Mouse (Mus musculus) neural tube, embryonic 10.5 days (tissue): Measurements from ENCODE around the gene Atf4.

Experiments
- DNase-seq: peaks from one replicate; pipeline ENCODE4 v3.0.0-alpha.2; 2017; ENCODE audit warnings: low spot score; ENCODE audit errors: extremely low spot score

Atf4 gene

DNA sequence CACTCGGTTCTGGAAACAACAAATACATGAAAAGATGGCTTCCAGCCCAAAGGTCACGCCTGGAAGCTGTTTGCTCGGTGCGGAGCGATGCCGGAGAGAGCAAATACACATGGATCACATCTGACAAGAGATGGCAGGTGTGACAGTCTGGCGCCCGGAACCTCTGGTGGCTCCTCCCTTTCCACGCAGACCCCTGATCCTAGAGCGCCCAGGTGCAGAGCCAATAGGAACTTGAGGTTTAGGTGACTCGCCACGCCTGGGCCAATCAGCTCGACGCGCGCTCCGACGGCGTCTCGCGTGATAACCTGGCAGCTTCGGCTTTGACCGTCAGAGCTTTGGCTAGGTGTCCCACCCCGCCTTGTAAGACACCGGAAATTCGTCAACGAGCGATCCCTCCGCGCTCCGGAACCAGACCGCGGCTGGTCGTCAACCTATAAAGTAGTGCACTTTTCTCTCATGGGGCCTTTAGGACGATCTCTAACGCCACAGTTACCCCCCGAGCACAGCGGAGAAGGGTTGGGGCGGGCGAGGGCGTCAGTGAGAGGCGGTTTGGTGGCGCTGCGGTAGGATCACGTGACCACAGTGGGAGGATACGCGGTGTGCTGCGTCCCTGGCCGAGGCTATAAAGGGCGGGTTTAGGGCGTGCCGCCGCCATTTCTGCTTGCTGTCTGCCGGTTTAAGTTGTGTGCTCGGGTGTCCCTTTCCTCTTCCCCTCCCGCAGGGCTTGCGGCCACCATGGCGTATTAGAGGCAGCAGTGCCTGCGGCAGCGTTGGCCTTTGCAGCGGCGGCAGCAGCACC, at the start of gene Atf4:
Gene Atf4 (plus strand): TSS at position 338 of the 799 bp plus-strand sequence.
- DNase-seq = peak; percentile 98

DNA sequence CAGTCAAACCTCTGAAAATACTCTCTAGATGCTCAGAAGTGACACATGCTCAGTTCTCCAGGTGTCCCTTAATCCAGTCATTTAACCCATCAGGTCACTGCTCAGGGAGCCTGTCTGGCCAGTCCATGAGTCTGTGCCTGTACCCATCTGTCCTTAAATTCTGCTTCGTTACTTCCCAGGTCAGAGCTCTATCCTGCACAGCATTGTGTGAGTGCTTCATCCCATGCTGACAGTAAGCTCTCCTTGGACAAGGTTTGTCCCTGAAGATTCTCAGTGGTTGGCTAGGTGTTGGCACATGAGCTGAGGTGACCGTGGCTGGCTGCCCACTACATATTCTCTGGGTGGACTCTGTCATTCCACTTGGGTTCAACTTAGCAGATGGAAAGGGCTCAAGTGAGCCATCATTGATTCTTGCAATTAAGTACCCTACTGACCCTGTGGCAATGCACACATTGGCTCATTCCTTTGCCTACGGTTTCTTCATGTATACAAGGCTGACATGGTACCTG, 48.9 kb upstream of the Atf4 start:
- no peak for DNase-seq

DNA sequence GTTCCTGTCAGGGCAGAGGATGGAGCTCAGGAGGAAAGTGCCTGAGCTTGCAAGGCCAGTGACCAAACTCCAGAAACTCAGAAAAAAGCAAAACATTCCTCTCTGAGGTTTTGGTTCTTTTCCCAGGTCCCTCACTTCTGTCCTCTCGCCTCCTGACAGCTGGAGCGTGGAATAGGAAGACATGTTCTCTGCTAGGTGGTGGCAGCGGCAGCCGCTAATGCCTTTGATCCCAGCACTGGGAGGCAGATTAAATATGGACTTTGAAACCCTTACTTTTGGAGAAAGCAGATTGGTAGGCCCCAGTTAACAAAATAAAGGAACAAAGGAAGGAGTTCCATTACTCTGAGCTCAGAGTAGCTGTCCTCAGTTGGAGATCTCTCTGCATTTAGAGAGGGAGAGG, 46.5 kb upstream of the Atf4 start:
- no peak for DNase-seq

DNA sequence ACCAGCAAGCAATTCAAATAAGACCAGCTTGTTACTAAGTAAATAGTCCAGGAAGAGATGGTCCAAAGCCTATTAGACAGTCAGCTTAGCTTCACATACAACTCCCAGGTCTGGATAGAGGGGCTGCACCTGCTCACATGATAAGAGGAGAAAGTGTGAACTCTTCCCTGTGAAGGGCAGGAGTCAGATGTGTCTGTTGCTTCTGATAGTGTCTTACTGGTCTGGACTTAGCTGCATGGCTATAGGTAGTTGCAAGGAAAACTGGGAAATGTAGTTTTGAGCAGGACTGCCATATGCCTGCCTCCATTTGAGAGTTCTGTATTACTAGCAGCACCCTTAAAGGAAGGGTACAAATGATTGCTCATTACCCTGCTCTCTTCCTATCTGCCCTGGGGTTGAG, 41.3 kb upstream of the Atf4 start:
- DNase-seq = no peak

DNA sequence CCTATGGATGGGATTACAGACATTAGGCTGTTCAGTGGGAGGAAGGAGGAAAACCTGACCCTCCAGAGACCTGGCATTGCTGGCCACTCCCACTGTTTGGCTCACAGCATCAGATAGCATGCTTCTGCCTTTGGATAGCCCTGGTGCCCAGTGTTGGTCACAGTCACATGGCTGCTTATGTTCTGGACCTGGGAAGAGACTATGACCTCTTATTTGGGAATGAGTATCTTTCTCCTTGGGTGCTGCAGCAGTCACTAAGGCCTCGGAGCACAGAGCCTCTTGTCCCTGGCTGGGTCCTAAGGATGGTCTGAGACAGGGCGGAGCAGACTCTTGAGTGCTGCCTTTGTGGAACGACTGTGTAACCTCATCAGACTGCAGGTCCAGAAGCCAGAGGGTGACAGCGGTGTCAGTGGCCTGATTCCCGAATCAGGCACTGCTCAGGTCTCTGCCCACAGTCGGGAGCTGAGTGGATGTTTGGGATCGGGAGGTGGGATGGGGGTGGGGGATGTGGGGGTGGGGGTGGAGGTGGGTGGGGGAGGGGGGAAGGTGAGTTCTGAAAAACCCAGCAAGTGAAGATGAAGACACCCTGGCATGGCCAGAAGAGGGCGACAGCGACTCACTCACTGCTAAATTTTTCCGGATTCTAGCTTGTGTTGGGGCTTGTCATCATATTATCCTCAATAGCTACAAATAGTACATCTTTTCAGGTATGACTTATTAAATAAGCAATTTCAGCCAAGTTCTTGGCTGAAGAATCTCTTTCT, 39.1 kb upstream of the Atf4 start:
- no peak for DNase-seq

DNA sequence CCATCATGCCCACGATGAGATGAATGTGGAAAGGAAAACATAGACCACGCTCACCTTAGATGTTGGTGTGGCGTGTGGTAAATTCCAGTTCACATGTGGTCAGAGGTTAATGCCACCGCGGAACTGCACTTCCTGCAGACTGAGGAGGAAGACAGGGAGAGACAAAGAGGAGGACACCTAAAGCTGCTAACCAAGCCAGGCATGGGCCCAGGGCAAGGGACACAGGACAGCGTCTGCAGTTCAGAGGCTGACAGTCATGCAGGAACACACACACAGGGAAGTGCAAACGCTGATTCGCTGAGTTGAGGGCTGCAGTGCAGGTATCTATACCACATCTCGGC, 38.5 kb upstream of the Atf4 start:
- DNase-seq = no peak

DNA sequence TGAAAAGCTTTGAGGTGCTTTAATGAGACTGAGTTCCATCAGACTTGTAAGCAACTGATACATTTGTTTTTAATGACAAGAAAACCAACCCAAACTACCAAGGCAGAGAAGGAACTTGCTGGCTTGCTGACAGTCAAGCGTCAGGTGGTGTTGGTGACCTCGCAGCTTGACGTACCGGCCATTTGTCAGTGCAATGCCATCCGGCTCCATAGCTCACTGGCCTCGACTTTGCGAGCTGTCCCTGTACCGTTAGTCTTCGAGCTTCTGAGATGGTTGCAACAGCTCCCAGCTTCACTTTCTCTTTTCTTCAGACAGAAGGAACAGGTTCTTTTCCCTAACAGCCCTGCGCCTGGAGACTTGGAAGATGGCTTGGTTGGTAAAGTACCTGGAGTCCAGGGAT, 37.5 kb upstream of the Atf4 start:
- DNase-seq = no peak

DNA sequence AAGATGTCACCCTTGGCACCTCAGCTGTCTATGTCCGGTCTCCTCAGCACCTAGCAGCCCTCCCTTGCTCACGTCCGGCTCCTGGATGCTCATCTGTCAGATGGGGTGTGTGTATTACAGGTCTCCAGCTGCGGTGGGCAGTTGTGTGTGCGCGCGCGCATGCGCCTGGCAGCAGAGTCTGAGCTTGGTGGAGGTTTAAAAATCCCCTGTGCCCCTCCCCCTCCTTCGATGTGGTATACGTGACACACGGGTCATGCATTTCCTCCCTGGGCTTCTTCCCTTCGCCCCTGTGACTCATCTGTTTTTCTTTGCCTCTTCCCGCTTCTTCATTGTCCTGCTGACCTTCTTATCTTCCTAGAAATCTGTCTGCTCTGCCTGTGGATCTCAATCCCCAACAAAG, 35.8 kb upstream of the Atf4 start:
- DNase-seq = peak; percentile 23

DNA sequence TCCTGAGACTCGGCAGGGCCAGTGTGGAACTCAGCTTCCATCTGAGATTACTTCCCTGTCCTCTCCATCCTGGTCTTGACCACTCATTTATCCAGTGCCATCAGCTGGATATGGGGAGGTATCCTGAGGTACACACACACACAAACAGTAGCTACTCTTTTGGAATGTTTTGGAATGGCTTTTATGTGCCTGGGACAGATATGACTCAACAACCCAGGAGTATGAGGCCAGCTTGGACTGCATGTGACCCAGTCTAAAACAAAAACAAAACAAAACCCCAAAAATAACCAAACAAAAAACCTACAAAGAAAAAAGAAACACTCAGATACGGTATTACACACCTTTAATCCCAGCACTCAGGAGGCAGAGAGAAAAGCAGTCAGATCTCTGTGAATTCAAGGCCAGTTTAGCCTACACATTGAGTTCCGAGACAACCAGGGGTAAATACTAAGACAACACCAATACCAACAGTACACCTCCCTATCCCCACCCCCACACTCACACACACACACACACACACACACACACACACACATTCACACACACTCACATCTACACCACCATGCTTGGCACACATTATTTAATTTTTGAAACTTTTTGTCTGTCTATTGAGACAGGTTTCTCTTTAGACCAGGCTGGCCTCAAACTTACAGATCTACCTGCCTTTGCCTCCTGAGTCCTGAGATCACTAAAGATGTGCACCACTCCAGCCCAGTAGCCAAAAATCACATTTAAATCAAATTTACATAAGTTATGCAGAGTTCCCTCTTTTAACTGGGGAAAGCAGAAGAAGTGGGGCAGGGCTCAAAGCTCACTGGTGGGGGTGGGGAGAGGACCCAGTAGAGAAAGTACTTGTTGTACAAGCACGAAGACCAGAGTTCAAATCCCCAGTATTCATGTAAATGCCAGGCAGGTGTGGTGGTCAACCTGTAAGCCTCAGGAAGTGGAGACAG, 35.0 kb upstream of the Atf4 start:
- no peak for DNase-seq

DNA sequence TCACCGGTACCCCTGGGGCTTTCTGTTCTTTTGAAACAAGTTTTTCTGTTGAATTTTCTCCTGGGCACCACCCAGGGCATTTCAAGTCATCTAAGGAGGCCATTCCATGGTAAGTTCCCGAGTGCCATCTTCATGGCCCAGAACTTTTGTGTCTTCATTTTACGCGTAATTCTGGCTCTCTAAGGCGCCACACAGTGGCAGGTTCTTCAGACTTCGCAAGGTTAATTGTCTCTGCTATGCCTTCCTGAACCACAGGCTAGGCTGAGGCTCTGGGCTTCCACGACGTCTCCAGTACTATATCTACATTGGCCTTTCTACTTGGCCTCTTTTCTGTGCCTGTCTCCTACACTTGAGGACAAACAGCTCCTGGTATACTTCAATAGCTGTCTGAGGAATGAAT, 34.0 kb upstream of the Atf4 start:
- no peak for DNase-seq

DNA sequence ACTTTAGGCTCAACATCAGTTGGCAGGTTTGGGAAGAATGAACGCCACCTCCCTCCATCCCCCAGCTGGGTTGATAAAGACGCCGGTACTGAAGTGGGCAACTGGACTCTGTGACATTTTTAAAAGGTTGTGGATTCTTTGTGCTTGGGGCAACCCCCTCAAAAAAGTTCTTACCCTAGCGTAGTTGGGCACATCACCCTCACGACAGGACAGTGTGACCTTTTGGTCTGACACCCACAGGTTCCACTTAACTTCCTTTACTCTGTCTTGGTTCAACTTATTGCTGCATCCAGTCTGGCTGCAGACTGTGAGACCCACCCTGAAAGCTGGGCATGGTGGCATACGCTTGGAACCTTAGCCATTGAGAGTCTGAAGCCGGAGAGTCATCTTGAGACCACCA, 31.2 kb upstream of the Atf4 start:
- no peak for DNase-seq

DNA sequence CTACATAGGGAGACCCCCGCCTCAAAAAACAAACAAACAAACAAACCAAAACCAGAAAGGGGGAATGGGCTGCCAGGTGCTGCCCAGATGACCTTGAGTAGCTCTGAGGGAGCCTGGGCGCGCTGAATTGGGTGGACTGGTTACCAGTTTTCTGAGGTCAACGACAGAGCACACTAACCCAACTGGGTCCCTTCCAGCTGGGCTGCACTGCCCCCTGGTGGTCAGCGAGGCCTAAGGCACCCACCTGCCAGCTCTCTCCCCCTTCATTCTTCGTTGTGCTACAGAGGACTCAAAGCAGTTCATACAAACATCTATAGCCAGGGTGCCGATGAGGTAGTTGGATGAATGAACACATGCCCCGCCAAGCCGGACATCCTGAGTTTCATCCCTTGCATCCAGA, 29.8 kb upstream of the Atf4 start:
- peak; percentile 78 for DNase-seq

DNA sequence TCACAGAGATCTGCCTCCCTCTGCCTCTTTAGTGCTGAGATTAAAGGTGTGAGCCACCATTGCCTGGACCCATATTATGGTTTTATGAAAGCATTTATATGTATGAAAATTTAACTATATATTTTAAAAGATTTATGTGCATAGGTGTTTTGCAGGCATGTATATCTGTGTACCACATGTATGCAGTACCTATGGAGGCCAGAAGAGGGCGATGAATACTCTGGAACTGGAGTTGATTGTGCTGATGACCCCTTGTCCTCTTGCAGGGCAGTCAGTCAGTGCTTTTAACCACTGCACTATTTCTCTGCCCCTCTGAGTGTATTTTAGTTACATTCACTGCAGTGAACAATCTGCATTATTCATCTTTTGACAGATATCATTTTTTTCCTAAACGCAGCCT, 29.2 kb upstream of the Atf4 start:
- DNase-seq = peak; percentile 61

DNA sequence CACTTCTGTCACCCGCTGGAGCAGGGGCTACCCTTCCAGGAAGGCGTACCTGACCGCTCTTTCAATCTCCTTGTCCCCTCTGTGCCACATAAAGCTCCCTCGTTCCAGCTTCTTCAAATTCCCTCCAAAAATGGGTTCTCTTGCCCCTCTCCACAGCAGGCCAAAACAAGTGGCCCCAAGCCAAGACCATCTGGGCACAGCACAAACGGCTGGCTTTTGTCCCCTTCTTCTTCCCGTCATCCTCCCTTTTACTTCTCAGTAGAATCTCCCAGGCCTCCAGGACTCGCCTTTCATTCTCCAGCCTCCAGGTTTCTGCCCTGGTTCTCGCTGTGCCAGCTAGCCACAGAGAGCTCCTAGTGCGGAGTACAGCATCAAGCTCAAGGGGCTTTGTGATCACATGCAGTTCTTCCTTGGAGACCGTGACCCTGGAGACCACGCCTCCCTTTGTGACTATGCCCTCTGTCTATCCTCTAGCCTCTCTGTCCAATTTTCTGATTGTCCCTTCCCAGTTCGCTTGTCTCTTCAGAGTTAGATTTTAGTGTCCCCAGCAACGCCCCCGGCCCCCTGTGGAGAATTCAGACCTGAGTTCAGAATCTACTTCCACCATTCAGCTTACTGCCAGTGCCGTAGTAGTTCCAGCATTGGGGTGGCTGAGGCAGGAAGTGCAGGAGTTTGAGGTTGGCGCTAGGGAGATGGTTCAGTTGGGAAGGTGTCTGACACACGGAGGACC, 26.7 kb upstream of the Atf4 start:
- DNase-seq = no peak

DNA sequence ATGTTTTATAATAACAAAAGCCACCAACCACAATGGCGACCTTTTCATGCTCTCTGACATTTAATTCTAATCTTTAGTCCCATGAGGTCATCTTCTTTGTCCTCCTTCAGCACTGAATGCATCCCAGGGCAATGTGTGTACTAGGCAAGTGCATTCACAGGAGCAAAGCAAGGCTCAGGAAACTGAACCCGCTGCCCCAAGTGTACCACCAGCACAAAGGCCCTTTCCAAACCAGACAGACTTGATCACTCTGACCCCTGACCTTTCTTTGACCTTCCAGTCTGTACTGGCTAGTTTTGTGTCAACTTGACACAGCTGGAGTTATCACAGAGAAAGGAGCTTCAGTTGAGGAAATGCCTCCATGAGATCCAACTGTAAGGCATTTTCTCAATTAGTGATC, 22.7 kb upstream of the Atf4 start:
- no peak for DNase-seq

DNA sequence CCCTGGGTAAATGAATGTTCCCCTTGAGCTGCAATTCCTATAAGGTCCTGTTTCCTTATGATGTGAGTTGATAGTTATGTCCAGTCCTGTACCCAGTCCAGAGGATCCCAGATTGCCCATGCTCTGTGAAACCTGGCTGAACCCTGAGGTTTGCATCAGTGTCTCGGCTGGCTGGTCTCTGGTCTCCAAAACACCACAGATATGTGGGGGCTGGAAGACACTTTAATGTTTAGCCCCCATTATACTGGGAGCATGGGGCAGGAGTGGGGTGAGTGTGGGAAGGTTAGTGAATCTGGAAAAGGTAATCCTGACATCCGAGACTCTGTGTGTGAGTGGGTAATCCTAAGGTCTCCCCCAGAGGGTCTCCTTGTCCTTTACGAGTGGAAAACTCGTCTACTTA, 21.9 kb upstream of the Atf4 start:
- DNase-seq = no peak

DNA sequence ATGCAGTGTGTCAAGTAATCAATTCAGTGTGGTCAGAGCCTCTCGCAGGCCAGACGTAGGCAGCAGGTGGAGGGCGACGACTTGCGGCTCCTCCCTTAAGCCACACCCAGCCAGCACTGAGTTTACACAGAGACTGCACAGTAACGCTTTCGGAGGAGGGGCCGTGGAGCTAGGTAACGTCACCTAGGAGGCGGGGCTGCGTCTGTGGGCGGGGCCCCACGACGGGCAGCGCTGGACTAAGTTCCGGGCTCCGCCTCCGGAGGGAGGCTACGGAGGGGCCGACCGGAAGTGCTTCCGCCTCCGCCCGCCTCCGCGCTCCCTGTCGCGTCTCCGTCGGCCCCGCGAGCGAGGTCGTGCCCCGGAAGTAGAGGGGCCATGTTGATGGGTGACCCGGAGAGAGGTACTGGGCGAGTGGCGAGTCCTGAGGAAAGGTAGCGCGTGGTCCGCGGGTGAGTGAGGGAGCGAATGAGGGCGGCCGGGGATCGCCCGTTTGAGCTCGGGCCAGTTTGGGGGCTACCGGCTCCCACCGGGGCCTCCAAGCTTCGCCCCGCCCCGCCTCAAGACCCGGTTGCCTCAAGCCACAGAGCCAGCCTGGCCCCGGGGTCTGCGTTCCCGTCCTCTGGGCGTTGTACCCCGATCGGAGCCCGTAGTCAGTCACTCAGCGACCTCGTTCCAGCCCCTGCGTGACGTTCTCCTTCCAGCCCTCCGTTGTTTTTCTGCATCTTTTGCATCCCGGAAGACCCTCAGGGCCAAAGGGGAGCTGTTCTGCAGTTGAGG, 21.1 kb upstream of the Atf4 start, which contains the start of gene Mief1:
Gene Mief1 (plus strand): TSS at position 286 of the 777 bp plus-strand sequence.
- DNase-seq = peak; percentile 94

DNA sequence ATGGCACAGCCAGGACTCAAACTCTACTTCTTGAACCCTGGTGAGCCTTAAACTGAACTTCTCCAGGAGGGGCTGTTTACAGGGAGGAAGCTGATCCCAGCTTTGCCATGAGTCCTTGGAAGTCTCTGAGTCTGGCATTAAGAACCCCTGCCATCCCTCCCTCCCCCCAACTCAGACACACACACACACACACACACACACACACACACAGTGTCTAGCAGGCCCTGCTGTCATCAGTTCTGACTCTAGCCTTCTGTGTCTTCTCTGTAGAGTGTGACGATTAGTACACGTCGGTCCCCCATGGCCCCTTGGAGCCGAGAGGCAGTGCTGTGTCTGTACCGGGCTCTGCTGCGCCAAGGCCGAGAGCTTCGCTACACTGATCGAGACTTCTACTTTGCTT, 19.4 kb upstream of the Atf4 start, which contains the start of gene AC140267.1:
Gene AC140267.1 (plus strand): TSS at position 301 of the 400 bp plus-strand sequence.
- DNase-seq = no peak

DNA sequence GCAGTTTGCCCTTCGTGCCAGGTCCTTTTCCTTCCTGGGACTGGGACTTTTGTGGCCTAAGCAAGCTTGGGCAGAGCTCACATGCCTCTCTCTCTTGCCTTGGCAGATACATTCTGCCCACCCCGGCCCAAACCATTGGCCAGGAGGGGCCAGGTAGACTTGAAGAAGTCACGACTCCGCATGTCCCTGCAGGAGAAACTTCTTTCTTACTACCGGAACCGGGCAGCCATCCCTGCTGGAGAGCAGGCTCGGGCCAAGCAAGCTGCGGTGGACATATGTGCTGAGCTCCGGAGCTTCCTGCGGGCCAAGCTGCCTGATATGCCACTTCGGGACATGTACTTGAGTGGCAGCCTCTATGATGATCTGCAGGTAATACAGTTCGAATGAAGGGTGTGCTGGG, 6.8 kb upstream of the Atf4 start:
- DNase-seq = no peak

DNA sequence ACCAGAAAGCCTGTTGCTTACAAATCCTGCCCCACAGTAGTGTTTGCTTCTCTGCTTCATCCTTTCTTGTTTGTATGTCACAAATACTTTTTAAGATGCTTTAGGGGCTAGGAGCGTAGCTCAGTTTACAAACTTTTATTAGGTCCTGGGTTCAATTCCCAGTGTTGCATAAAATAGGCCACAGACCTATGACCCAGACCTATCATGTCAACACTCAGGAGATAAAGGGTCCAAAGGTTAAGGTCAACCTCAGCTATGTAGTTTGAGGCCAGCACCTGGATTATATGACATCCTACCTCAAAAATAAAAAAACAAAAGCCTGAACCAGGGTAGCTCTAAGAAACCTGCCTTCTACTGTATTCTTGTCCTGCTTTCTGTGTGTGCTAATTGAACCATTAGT, 6.4 kb upstream of the Atf4 start:
- no peak for DNase-seq
